Mouse (Mus musculus) C2C12 (cell line): Measurements from ENCODE around the gene Zfp414. TPM values are rescaled to one million over a fixed set of nuclear protein-coding genes. Genes with fewer than 3 reads are reported as not detected.
"Not testable (repeated sequence)": the region's sequence is repeated elsewhere in the genome, so short reads cannot be mapped to it uniquely, and the experiment has no call there.

Source experiments
- H3K27me3 ChIP-seq: one replicate; pipeline ENCODE4 v1.6.1; 2011; ENCODE audit not compliant: control insufficient read depth, insufficient read depth, insufficient read length
- H3K36me3 ChIP-seq: one replicate; pipeline ENCODE4 v1.6.1; 2011; ENCODE audit not compliant: control insufficient read depth, insufficient read depth
- H3K4me3 ChIP-seq: one replicate; pipeline ENCODE4 v1.5.1; 2011; ENCODE audit warnings: mild to moderate bottlenecking, control low read depth; ENCODE audit not compliant: poor library complexity, insufficient read depth, severe bottlenecking
- H3K79me2 ChIP-seq: one replicate; pipeline ENCODE4 v1.6.1; 2011; ENCODE audit not compliant: control insufficient read depth, insufficient read depth
- H3K79me3 ChIP-seq: one replicate; pipeline ENCODE4 v1.6.1; 2011; ENCODE audit warnings: low read depth, control low read depth
- H3ac ChIP-seq: one replicate; pipeline ENCODE3; 2011; ENCODE audit warnings: low read depth; ENCODE audit not compliant: control insufficient read depth, insufficient read length
- CEBPB ChIP-seq: IDR thresholded peaks from one replicate; pipeline ENCODE4 v1.6.1; 2011; ENCODE audit warnings: low read depth, mild to moderate bottlenecking, control low read depth, moderate library complexity
- CTCF ChIP-seq: IDR thresholded peaks from one replicate; pipeline ENCODE4 v1.5.1; 2011; ENCODE audit not compliant: control insufficient read depth, insufficient read depth, insufficient read length
- FOSL1 ChIP-seq: IDR thresholded peaks from one replicate; pipeline ENCODE4 v1.8.0; 2011; ENCODE audit warnings: mild to moderate bottlenecking, low read length; ENCODE audit not compliant: poor library complexity, insufficient read depth, severe bottlenecking
- MAX ChIP-seq: IDR thresholded peaks from one replicate; pipeline ENCODE4 v1.6.1; 2011; ENCODE audit warnings: mild to moderate bottlenecking, control low read depth
- MYOD1 ChIP-seq: IDR thresholded peaks from one replicate; pipeline ENCODE4 v1.6.1; 2011; ENCODE audit warnings: low read depth; ENCODE audit not compliant: control insufficient read depth, insufficient read length
- MYOG ChIP-seq: IDR thresholded peaks from one replicate; pipeline ENCODE4 v1.6.1; 2011; ENCODE audit not compliant: control insufficient read depth, insufficient read length; ENCODE audit errors: extremely low read depth
- USF1 ChIP-seq: IDR thresholded peaks from one replicate; pipeline ENCODE4 v1.6.1; 2011; ENCODE audit warnings: low read depth, mild to moderate bottlenecking, control low read depth, moderate library complexity
- polyA plus RNA-seq: library from polyadenylated mRNA; unstranded; fragments of >200 nt; fragmentation: generic; extraction: Trizol; gene quantifications from one replicate; pipeline ENCODE4 v1.2.1, GENCODE M21; 2012; ENCODE audit warnings: missing spikeins

Gene Zfp414
- polyA plus RNA-seq, 1 experiment, result 25.1 TPM

DNA sequence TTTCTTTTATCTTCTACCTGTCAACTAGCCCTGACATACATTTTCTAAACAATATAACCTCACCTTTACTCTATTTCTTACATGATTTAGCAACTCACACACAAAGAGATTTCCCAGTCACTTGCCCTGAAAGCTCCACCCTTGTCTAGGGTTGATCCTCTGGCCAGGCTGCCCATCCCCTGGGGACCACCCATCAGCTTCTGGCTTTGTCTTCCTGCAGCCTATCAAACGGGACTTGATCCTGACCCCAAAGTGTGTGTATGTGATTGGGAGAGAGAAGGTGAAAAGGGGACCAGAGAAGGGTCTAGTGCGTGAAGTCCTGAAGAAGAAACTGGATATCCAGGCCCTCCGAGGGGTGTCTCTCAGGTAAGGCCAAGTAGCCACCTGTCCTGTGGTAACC is 28.1 kb upstream of the Zfp414 start:
- Histone ChIP-seq H3K79me3 (no peaks in the 10 kb centered on the region), H3K4me3 (no peak overlapping the region)

GRCm38 (mm10) chr17:33601947-33602346 is 26.9 kb upstream of the Zfp414 start:
- no peaks in the 10 kb centered on the region for H3K27me3 ChIP-seq
- H3K79me2 ChIP-seq, result no peaks in the 10 kb centered on the region
- H3K36me3 ChIP-seq, result no peaks in the 10 kb centered on the region
- H3K4me3 ChIP-seq, result no peak overlapping the region
- H3K79me3 ChIP-seq, result no peaks in the 10 kb centered on the region
- TF ChIP-seq MYOG (no peak), CTCF (no peak), FOSL1 (no peak), USF1 (no peak), CEBPB (no peak), MYOD1 (no peak)
- no peak overlapping the region for H3ac ChIP-seq

More for the DNA sequence above, 28.1 kb upstream of the Zfp414 start:
- TF ChIP-seq MYOD1, result no peak
- TF ChIP-seq MAX, result no peak
- TF ChIP-seq CTCF, result no peak
- no peak for TF ChIP-seq MYOG
- TF ChIP-seq USF1, result no peak
- no peak for TF ChIP-seq FOSL1
- TF ChIP-seq CEBPB, result no peak
- Histone ChIP-seq H3K27me3 (no peaks in the 10 kb centered on the region), H3K79me2 (no peaks in the 10 kb centered on the region), H3K36me3 (no peaks in the 10 kb centered on the region), H3ac (no peak overlapping the region)

- Histone ChIP-seq H3ac (no peak overlapping the region), H3K79me3 (no peaks in the 10 kb centered on the region), H3K27me3 (no peaks in the 10 kb centered on the region), H3K79me2 (no peaks in the 10 kb centered on the region), H3K4me3 (no peak overlapping the region), H3K36me3 (no peaks in the 10 kb centered on the region)
- TF ChIP-seq MYOG, result no peak
- TF ChIP-seq MAX, result no peak
- TF ChIP-seq CEBPB, result no peak
- TF ChIP-seq FOSL1, result no peak
- TF ChIP-seq CTCF, result no peak
- TF ChIP-seq MYOD1, result no peak
- no peak for TF ChIP-seq USF1
These were observed 21.6 kb upstream of the Zfp414 start for GRCm38 (mm10) chr17:33607273-33607672.

DNA sequence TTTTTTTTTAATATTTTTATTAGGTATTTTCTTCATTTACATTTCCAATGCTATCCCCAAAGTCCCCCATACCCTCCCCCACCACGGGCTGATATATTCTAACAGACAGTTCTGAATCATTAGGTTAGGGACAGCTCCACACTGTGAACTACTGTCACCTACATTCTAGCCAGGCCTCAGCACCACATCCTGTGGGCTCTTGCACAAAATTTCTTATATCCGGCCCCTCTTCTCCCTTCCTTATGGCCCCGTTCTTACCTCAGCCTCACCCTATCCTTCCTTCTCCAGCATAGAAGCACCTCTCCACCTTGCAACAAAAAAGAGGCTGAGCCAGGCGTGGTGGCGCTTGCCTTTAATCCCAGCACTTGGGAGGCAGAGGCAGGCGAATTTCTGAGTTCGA is 18.3 kb upstream of the Zfp414 start:
- H3K79me3 ChIP-seq, result no peaks in the 10 kb centered on the region

DNA sequence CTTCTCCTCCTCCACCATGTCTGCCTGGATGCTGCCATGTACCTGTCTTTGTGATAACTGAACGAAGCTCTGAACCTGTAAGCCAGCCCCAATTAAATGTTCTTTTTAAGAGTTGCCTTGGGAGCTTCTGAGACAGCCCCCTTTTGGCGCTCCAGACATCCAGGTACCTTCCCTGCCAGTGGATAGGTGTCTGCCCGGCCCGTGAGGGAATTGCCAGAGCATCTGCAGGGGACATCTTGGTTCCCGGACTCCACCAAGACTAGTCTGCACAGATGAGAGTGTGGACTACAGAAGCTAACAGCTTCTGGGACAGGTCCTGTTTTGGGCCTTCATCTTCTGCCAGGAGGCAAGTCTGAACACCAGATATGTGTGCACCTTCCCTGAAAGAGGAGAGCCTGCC is 15.2 kb upstream of the Zfp414 start:
- not testable (repeated sequence) for H3K27me3 ChIP-seq, H3K79me3 ChIP-seq, H3K36me3 ChIP-seq, H3K79me2 ChIP-seq, H3ac ChIP-seq, H3K4me3 ChIP-seq

More for the DNA sequence above, 18.3 kb upstream of the Zfp414 start:
- no peak overlapping the region for H3ac ChIP-seq
- no peaks in the 10 kb centered on the region for H3K27me3 ChIP-seq
- H3K4me3 ChIP-seq, result no peak overlapping the region
- H3K79me2 ChIP-seq, result no peaks in the 10 kb centered on the region
- TF ChIP-seq MYOD1 (no peak), MAX (no peak), CTCF (no peak), USF1 (no peak), FOSL1 (no peak), CEBPB (no peak), MYOG (no peak)
- no peaks in the 10 kb centered on the region for H3K36me3 ChIP-seq

- Histone ChIP-seq H3K36me3 (peaks cover 11% of the 10 kb centered on the region), H3K27me3 (no peaks in the 10 kb centered on the region), H3K79me2 (peaks cover 11% of the 10 kb centered on the region), H3K4me3 (no peak overlapping the region), H3ac (no peak overlapping the region), H3K79me3 (peaks cover 3% of the 10 kb centered on the region)
- TF ChIP-seq MAX (no peak), CEBPB (no peak), USF1 (no peak), MYOD1 (no peak), FOSL1 (no peak), MYOG (no peak), CTCF (no peak)
These were observed 1.6 kb upstream of the Zfp414 start for GRCm38 (mm10) chr17:33627281-33627680.
